Comparison of ENCODE assay signal across 15 mouse cellular contexts in the genomic region with DNA sequence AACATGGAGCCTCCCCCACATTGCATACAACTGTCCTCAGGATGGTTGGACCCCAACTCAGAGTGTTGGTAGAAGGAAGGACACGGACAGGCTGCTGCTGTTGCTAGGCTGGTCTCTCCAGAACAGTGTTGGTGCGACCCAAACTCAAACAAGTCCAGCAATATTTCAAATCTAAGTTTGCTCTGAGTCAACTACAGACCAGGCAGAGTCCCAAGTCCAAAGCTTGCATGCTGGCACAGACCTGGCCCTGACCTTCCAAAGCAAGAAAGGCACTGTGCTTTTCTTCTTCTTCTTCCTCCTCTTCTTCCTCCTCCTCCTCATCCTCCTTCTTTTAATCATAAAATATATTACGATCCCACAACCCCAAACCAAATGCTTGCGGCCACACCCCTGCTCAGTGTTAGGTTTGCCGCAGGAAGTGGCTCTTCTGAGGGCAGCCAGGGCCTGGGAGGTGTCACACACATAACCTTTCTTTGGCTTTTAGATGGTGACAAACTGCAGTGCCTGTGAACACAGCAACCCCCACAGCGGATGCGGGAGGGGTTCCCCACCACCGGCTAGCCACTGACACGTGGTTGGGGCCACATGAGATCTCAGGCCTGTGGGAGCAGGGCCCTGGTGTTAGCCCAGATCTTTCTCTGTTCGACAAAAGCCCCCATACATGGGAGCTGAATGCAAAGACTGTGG. TPM values are rescaled to one million over a fixed set of nuclear protein-coding genes. Genes with fewer than 3 reads are reported as not detected.
DNase-seq lines count a peak whose midpoint lies in the region; ATAC-seq and TF ChIP-seq lines count a peak whose summit lies in the region.
"Had no signal": no experiment of that assay in that cellular context is flagged by ENCODE, and none has a peak within 500 bp of the region (broad histone marks: within the 10 kb centered on the region; RNA-seq: fewer than 3 reads in every experiment).

No protein-coding gene starts in this region.

- peak; percentile 48 for DNase-seq in CD4-positive helper T cell, adult 2 months (ENCODE audit: low read depth, low spot score)
- DNase-seq in gastrocnemius, adult 2 months: no peak
- DNase-seq in left cerebral cortex, postnatal 36 days (ENCODE audit: low spot score in 2 of 2): no peak
- DNase-seq in forebrain, embryonic 14.5 days (ENCODE audit: low spot score): no peak
- DNase-seq: cerebellum, adult 11 months; gastrocnemius, postnatal 36 days; lung, embryonic 14.5 days had no signal

- no peak for TF ChIP-seq CTCF in gastrocnemius, adult 2 months (IDR thresholded peaks at IDR 0.05)

- H3K27ac ChIP-seq in liver, embryonic 12.5 days: peak overlapping the region; percentile 13; the same call in 1 of the 2 replicates
- peak overlapping the region; percentile 34; the same call in 1 of the 2 replicates for H3K27ac ChIP-seq in stomach, embryonic 14.5 days (ENCODE audit: low read length)
- no peak overlapping the region for H3K27ac ChIP-seq in gastrocnemius, adult 2 months
- no peak overlapping the region for H3K27ac ChIP-seq in forebrain, embryonic 14.5 days (ENCODE audit: low read depth, low read length)
- H3K27ac ChIP-seq: heart, embryonic 15.5 days; hindbrain, embryonic 15.5 days had no signal

- ATAC-seq in activated CD4-positive, CD25-positive, alpha-beta regulatory T cell, adult 4 months: peak; percentile 82
- ATAC-seq in liver, embryonic 12.5 days: 0 out of 2 replicates have a peak, but pooled peaks have one; percentile 26
- ATAC-seq in stomach, embryonic 14.5 days (ENCODE audit: insufficient number of reproducible peaks, insufficient read depth, low FRiP score, low read depth): peak; percentile 65; the same call in 1 of the 2 replicates
- no peak for ATAC-seq in forebrain, embryonic 14.5 days
- ATAC-seq: forebrain, embryonic 16.5 days had no signal

- no peaks in the 10 kb centered on the region for H3K9me3 ChIP-seq in liver, embryonic 12.5 days (replicated peaks)
- no peaks in the 10 kb centered on the region for H3K9me3 ChIP-seq in stomach, embryonic 14.5 days (ENCODE audit: control insufficient read depth, low read depth, low read length)
- H3K9me3 ChIP-seq in forebrain, embryonic 14.5 days (replicated peaks; ENCODE audit: control insufficient read depth, low read length): no peaks in the 10 kb centered on the region
- H3K9me3 ChIP-seq: heart, embryonic 15.5 days; hindbrain, embryonic 15.5 days; megakaryocyte, embryonic 14.5 days had no signal

- no peak overlapping the region for H3K4me3 ChIP-seq in liver, embryonic 12.5 days
- no peak overlapping the region for H3K4me3 ChIP-seq in stomach, embryonic 14.5 days (ENCODE audit: low read depth, low read length)
- H3K4me3 ChIP-seq in gastrocnemius, adult 2 months: no peak overlapping the region
- no peak overlapping the region for H3K4me3 ChIP-seq in forebrain, embryonic 14.5 days (ENCODE audit: low read depth, low read length)
- H3K4me3 ChIP-seq: heart, embryonic 15.5 days; hindbrain, embryonic 15.5 days; megakaryocyte, embryonic 14.5 days had no signal

- H3K4me1 ChIP-seq in liver, embryonic 12.5 days: 0 out of 2 replicates have a peak, but pooled peaks cover 4% of the 10 kb centered on the region
- H3K4me1 ChIP-seq in stomach, embryonic 14.5 days (ENCODE audit: control insufficient read depth, insufficient read depth, low read length): no peaks in the 10 kb centered on the region
- H3K4me1 ChIP-seq in forebrain, embryonic 14.5 days (ENCODE audit: control insufficient read depth, insufficient read depth, low read length): no peaks in the 10 kb centered on the region; the same call in 1 of the 2 replicates
- H3K4me1 ChIP-seq: hindbrain, embryonic 15.5 days; megakaryocyte, embryonic 14.5 days had no signal

- H3K9ac ChIP-seq in liver, embryonic 12.5 days: no peak overlapping the region
- H3K9ac ChIP-seq in stomach, embryonic 14.5 days (replicated peaks; ENCODE audit: low read depth, low read length): no peak overlapping the region
- H3K9ac ChIP-seq in forebrain, embryonic 14.5 days (ENCODE audit: low read length): no peak overlapping the region
- H3K9ac ChIP-seq: heart, embryonic 15.5 days; hindbrain, embryonic 15.5 days; lung, embryonic 14.5 days had no signal

- intact Hi-C loops in gastrocnemius, adult 2 months (cut with DNase I): no loop called here
- intact Hi-C loops in left cerebral cortex, postnatal 36 days (cut with DNase I): no loop called here

- no peaks in the 10 kb centered on the region for H3K27me3 ChIP-seq in liver, embryonic 12.5 days (replicated peaks)
- no peaks in the 10 kb centered on the region for H3K27me3 ChIP-seq in stomach, embryonic 14.5 days (ENCODE audit: control insufficient read depth, insufficient read depth, low read length)
- no peaks in the 10 kb centered on the region for H3K27me3 ChIP-seq in forebrain, embryonic 14.5 days (replicated peaks; ENCODE audit: control insufficient read depth, insufficient read depth, low read length)

- H3K36me3 ChIP-seq in liver, embryonic 12.5 days: no peaks in the 10 kb centered on the region
- no peaks in the 10 kb centered on the region for H3K36me3 ChIP-seq in stomach, embryonic 14.5 days (ENCODE audit: control insufficient read depth, insufficient read depth, low read length)
- no peaks in the 10 kb centered on the region for H3K36me3 ChIP-seq in forebrain, embryonic 14.5 days (ENCODE audit: control insufficient read depth, insufficient read depth, low read length)
- H3K36me3 ChIP-seq: heart, embryonic 15.5 days; hindbrain, embryonic 15.5 days had no signal

- 55% methylated on average over 10 of the region's 10 CpGs for WGBS in liver, embryonic 12.5 days (ENCODE audit: insufficient replicate concordance)
- 69% methylated on average over 10 of the region's 10 CpGs for WGBS in stomach, embryonic 14.5 days
- WGBS in forebrain, embryonic 14.5 days: 93% methylated on average over 10 of the region's 10 CpGs

- no peak overlapping the region for H3K4me2 ChIP-seq in liver, embryonic 12.5 days
- H3K4me2 ChIP-seq in stomach, embryonic 14.5 days (replicated peaks; ENCODE audit: low read depth, low read length): no peak overlapping the region
- H3K4me2 ChIP-seq in forebrain, embryonic 14.5 days (ENCODE audit: low read length): no peak overlapping the region
- H3K4me2 ChIP-seq: heart, embryonic 15.5 days; hindbrain, embryonic 15.5 days; lung, embryonic 14.5 days had no signal

RNA-seq across cellular contexts. Expression of gene B230104I21Rik, which starts 40.2 kb away (rescaled TPM):
- polyA plus RNA-seq in activated CD4-positive, CD25-positive, alpha-beta regulatory T cell, adult 4 months (2017; shearing (Covaris generic)): not detected
- not detected in 2 replicates for polyA plus RNA-seq in liver, embryonic 12.5 days (2016; fragmentation: Nextera tagmentation; extraction: Ambion mirVana)
- polyA plus RNA-seq in stomach, embryonic 14.5 days (2014; fragmentation: Nextera tagmentation; extraction: Ambion mirVana): not detected in 2 replicates
- total RNA-seq in gastrocnemius, adult 2 months (2021): not detected
- not detected for total RNA-seq in left cerebral cortex, postnatal 36 days (2021)
- polyA plus RNA-seq in forebrain, embryonic 14.5 days (2014; fragmentation: Nextera tagmentation; extraction: Ambion mirVana): not detected in 2 replicates
- total RNA-seq: gastrocnemius, postnatal 36 days had no signal
- polyA plus RNA-seq: forebrain, embryonic 16.5 days; heart, embryonic 15.5 days; hindbrain, embryonic 15.5 days; kidney, embryonic 14.5 days; lung, embryonic 14.5 days had no signal

Comparison
In these comparisons a context has a peak if more than half of its experiments do, and no peak if none do; other contexts are left out.
1. H3K27ac ChIP-seq: peak in liver, embryonic 12.5 days (single experiment) and stomach, embryonic 14.5 days (single experiment); none in gastrocnemius, adult 2 months (single experiment) and forebrain, embryonic 14.5 days (single experiment).